Mouse (Mus musculus): ENCODE results near the gene Lyzl6.
"Not testable (repeated sequence)": the region's sequence is repeated elsewhere in the genome, so short reads cannot be mapped to it uniquely, and the experiment has no call there.

GRCm38 (mm10) chr11:103677042-103677441 is 38.4 kb upstream of the Lyzl6 start:
- not testable (repeated sequence) for TF ChIP-seq EP300 (IDR thresholded peaks at IDR 0.05; ENCODE audit: low read depth)
- TF ChIP-seq CTCF (IDR thresholded peaks at IDR 0.05; ENCODE audit: low read depth): peak; percentile 74
